Mouse (Mus musculus): ENCODE results near the gene Rpap1. TPM values are rescaled to one million over a fixed set of nuclear protein-coding genes. Genes with fewer than 3 reads are reported as not detected.

Gene Rpap1
- total RNA-seq (2021) = 10 to 100 TPM; 18.6 to 19.6 TPM
- long read RNA-seq, experiment 1, full-length matches to known transcripts = 2 of 19 reads
- long read RNA-seq, experiment 1, partial matches to known transcripts = 8 of 19 reads
- long read RNA-seq, experiment 1, other reads (novel, unspliced or antisense) = 9 of 19 reads
- long read RNA-seq, experiment 2, full-length matches to known transcripts = 5 of 23 reads
- long read RNA-seq, experiment 2, partial matches to known transcripts = 13 of 23 reads
- long read RNA-seq, experiment 2, other reads (novel, unspliced or antisense) = 5 of 23 reads

GRCm38 (mm10) chr2:119787206-119787883 lies at the start of gene Rpap1:
Gene Rpap1, minus strand, starts transcription at chr2:119787537.
- H3K27ac ChIP-seq = peak within 1 kb of the TSS; percentile 94
- DNase-seq (ENCODE audit: low spot score in 2 of 2) = peak; percentile 79 to 84

GRCm38 (mm10) chr2:119834231-119834630 lies 46.9 kb upstream of the Rpap1 start:
- no peak overlapping the region for H3K4me3 ChIP-seq
- no peak overlapping the region for H3K27ac ChIP-seq
- TF ChIP-seq CTCF (conservative IDR thresholded peaks at IDR 0.05) = no peak
- no peak for DNase-seq (ENCODE audit: low spot score in 2 of 2)

More at GRCm38 (mm10) chr2:119787206-119787883, at the start of gene Rpap1:
- TF ChIP-seq CTCF (conservative IDR thresholded peaks at IDR 0.05) = no peak
- H3K4me3 ChIP-seq = peak within 1 kb of the TSS; percentile 62

DNA sequence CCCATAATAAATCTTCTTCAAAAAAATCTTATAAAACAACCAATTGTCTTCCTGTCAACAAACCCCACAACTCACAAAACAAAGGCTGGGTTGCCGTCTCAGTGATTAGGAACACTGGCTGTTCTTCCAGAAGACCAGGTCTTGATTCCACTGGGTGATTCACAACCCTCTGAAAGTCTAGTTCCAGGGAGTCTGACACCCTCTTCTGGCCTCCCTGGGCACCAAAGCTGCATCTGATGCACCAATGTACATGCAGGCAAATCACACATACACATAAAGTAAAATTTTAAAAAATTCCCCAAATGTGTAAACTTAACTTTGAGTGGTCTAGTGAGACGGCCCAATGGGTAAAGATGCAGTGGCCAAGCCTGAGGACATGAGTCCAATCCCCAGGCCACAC lies 43.2 kb upstream of the Rpap1 start:
- peak; percentile 67 for TF ChIP-seq CTCF (conservative IDR thresholded peaks at IDR 0.05)
- Histone ChIP-seq H3K27ac (no peak overlapping the region), H3K4me3 (no peak overlapping the region)
- no peak for DNase-seq (ENCODE audit: low spot score in 2 of 2)

- peak; percentile 66 to 67 for DNase-seq (ENCODE audit: low spot score in 2 of 2)
- Histone ChIP-seq H3K4me3 (no peak overlapping the region), H3K27ac (peak overlapping the region; percentile 56)
- no peak for TF ChIP-seq CTCF (conservative IDR thresholded peaks at IDR 0.05)
Observed at GRCm38 (mm10) chr2:119821136-119821535, 33.8 kb upstream of the Rpap1 start.

DNA sequence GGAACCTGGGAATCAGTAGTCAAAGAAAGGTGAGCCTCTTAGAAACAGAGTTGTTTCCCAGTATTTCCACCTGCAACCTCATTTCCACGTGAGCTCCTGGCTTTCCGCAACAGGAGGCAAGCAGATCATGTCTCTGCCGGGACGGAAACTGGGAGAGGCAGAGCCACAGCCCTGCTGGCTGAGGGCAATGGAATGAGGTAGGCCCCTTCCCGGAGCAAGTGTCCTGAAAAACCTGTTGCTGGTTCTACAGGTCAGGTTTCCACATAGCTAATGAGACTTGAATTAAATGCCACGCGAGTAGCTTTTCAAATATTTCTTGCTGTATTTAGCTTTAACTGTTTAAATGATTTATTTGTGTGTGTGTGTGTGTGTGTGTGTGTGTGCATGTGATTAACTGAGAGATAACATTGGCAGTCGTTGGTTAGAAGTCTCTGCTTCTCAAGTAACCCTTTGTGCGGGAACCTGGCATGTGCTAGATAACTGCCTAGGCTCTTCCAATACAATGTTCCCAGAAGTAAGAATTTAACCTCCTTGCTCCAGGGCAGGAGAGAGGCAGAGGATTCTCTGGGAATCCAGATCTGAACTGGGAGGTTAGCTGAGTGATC lies 31.4 kb upstream of the Rpap1 start:
- DNase-seq (ENCODE audit: low spot score in 2 of 2) = no peak
- Histone ChIP-seq H3K4me3 (no peak overlapping the region), H3K27ac (no peak overlapping the region)
- no peak for TF ChIP-seq CTCF (conservative IDR thresholded peaks at IDR 0.05)

GRCm38 (mm10) chr2:119817047-119817446 lies 29.7 kb upstream of the Rpap1 start:
- no peak for TF ChIP-seq CTCF (conservative IDR thresholded peaks at IDR 0.05)
- peak; percentile 59 to 79 for DNase-seq (ENCODE audit: low spot score in 2 of 2)
- Histone ChIP-seq H3K27ac (peak overlapping the region; percentile 77), H3K4me3 (no peak overlapping the region)

DNA sequence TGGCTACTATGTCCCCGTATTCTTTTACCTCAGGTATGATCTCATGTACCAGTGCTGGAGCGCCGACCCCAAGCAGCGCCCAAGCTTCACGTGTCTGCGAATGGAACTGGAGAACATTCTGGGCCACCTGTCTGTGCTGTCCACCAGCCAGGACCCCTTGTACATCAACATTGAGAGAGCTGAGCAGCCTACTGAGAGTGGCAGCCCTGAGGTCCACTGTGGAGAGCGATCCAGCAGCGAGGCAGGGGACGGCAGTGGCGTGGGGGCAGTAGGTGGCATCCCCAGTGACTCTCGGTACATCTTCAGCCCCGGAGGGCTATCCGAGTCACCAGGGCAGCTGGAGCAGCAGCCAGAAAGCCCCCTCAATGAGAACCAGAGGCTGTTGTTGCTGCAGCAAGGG lies 29.3 kb upstream of the Rpap1 start:
- no peak for TF ChIP-seq CTCF (conservative IDR thresholded peaks at IDR 0.05)
- Histone ChIP-seq H3K27ac (peak overlapping the region; percentile 77), H3K4me3 (no peak overlapping the region)
- no peak for DNase-seq (ENCODE audit: low spot score in 2 of 2)

DNA sequence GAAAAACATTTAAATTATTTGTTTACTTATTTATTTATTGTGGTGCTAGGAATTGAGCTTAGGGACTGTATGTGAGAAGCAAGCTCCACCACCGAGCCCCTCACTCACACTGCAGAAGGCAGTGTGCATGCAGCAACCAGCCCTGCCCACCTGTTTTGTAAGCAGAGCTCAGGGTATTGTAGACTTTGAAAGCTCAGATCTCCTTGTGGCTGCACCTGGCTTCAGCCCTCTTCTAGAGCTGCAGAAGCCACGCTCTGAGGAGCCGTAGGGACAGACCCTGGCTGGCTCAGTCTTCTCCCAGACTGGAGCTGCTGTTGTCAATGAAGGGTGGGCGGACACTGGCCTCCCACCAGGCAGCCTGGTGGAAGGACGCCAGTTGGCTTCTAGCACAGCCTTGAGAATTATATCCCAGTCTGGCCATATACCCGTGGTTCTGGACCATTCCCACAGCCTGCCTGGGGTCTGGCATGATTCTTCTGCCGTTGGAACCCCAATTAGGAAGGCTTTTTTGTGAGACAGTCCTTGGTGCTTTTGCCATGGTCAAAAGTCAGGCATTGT lies 27.1 kb upstream of the Rpap1 start:
- H3K27ac ChIP-seq = peak overlapping the region; percentile 79
- DNase-seq (ENCODE audit: low spot score in 2 of 2) = peak; percentile 72 to 73
- no peak overlapping the region for H3K4me3 ChIP-seq
- TF ChIP-seq CTCF (conservative IDR thresholded peaks at IDR 0.05) = no peak

- Histone ChIP-seq H3K4me3 (no peak overlapping the region), H3K27ac (no peak overlapping the region)
- no peak for DNase-seq (ENCODE audit: low spot score in 2 of 2)
- no peak for TF ChIP-seq CTCF (conservative IDR thresholded peaks at IDR 0.05)
Observed at GRCm38 (mm10) chr2:119811490-119812146, 24.3 kb upstream of the Rpap1 start.

- no peak for TF ChIP-seq CTCF (conservative IDR thresholded peaks at IDR 0.05)
Observed at GRCm38 (mm10) chr2:119810890-119811289, 23.6 kb upstream of the Rpap1 start.

GRCm38 (mm10) chr2:119808881-119809280 lies 21.5 kb upstream of the Rpap1 start:
- no peak overlapping the region for H3K4me3 ChIP-seq
- peak overlapping the region; percentile 59; the same call in 1 of the 2 replicates for H3K27ac ChIP-seq
- DNase-seq (ENCODE audit: low spot score in 2 of 2) = no peak
- TF ChIP-seq CTCF (conservative IDR thresholded peaks at IDR 0.05) = no peak

More at GRCm38 (mm10) chr2:119810890-119811289, 23.6 kb upstream of the Rpap1 start:
- Histone ChIP-seq H3K27ac (no peak overlapping the region), H3K4me3 (no peak overlapping the region)
- no peak for DNase-seq (ENCODE audit: low spot score in 2 of 2)

- Histone ChIP-seq H3K4me3 (no peak overlapping the region), H3K27ac (peak overlapping the region; percentile 59; the same call in 1 of the 2 replicates)
- TF ChIP-seq CTCF (conservative IDR thresholded peaks at IDR 0.05) = no peak
- DNase-seq (ENCODE audit: low spot score in 2 of 2) = no peak
Observed at GRCm38 (mm10) chr2:119808438-119808837, 21.1 kb upstream of the Rpap1 start.
